Mouse (Mus musculus) kidney, embryonic 14.5 days (tissue): ENCODE measurements around the gene Opalin. TPM values are rescaled to one million over a fixed set of nuclear protein-coding genes. Genes with fewer than 3 reads are reported as not detected.

Experiments
- ATAC-seq: fragments of 200-750 bp; cut with Nextera tagmentation; 2 replicates; pipeline ENCODE4 v1.8.0; 2017; ENCODE audit warnings: moderate number of reproducible peaks, mild to moderate bottlenecking, moderate TSS enrichment, moderate library complexity; ENCODE audit not compliant: low FRiP score, low TSS enrichment
- H3K27ac ChIP-seq: fragments of 300-500 bp; sonication (generic); 2 replicates; pipeline ENCODE4 v1.5.1; 2014; ENCODE audit warnings: low read depth, mild to moderate bottlenecking, low read length, moderate library complexity, mixed read lengths
- H3K27me3 ChIP-seq: fragments of 300-500 bp; sonication (generic); 2 replicates; pipeline ENCODE4 v1.6.1; 2014; ENCODE audit warnings: mild to moderate bottlenecking, low read length; ENCODE audit not compliant: control insufficient read depth, insufficient read depth
- H3K36me3 ChIP-seq: fragments of 300-500 bp; sonication (generic); 2 replicates; pipeline ENCODE4 v1.6.1; 2014; ENCODE audit warnings: low read length, mixed read lengths; ENCODE audit not compliant: control insufficient read depth, insufficient read depth
- H3K4me1 ChIP-seq: fragments of 300-500 bp; sonication (generic); 2 replicates; pipeline ENCODE4 v1.6.1; 2014; ENCODE audit warnings: low read length, mixed read lengths; ENCODE audit not compliant: control insufficient read depth, insufficient read depth
- H3K4me2 ChIP-seq: fragments of 300-500 bp; sonication (generic); replicated peaks from 2 replicates; pipeline ENCODE4 v1.6.1; 2014; ENCODE audit warnings: low read depth, mild to moderate bottlenecking, low read length
- H3K4me3 ChIP-seq: fragments of 300-500 bp; sonication (generic); 2 replicates; pipeline ENCODE4 v1.5.1; 2014; ENCODE audit warnings: mild to moderate bottlenecking, low read length
- H3K9ac ChIP-seq: fragments of 300-500 bp; sonication (generic); 2 replicates; pipeline ENCODE4 v1.6.1; 2014; ENCODE audit warnings: low read depth, mild to moderate bottlenecking, low read length, moderate library complexity
- H3K9me3 ChIP-seq: fragments of 300-500 bp; sonication (generic); 2 replicates; pipeline ENCODE4 v1.6.1; 2016; ENCODE audit warnings: low read length; ENCODE audit not compliant: control insufficient read depth
- WGBS: fragments of 180-500 bp; shearing (Covaris S2); extraction: QIAGEN DNeasy Blood & Tissue Kit; methylation state at CpG from one replicate; pipeline ENCODE4 v1.1.7; 2014; 5-methylcytosine and 5-hydroxymethylcytosine counted together
- polyA plus RNA-seq: library from polyadenylated mRNA; unstranded; fragments of >200 nt; fragmentation: Nextera tagmentation; extraction: Ambion mirVana; gene quantifications from 2 replicates; pipeline ENCODE4 v1.2.1, GENCODE M21; 2014

Opalin gene
- polyA plus RNA-seq, 1 experiment from 2014 or later = not detected

DNA sequence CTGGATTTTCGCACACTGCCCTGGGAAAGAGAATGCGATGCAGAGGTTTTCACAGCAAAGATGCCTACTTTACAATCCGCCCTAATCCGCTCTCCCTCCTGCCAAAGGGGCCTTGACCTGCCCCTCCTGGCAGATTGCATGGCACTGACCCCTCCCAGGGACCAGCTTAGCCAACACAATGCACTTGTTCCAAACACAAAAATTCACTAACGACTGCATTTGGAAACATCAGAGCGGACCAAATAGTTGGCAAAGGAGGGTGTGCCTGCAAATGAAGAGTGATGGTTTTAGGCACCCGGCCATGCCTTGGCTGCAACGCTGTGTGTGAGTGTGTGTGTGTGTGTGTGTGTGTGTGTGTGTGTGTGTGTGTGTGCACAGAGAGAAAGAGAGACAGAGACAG lies 32.6 kb upstream of the Opalin start:
- H3K27ac ChIP-seq = no peak overlapping the region
- no peak overlapping the region for H3K4me3 ChIP-seq
- no peaks in the 10 kb centered on the region for H3K4me1 ChIP-seq
- no peaks in the 10 kb centered on the region for H3K36me3 ChIP-seq
- H3K4me2 ChIP-seq = no peak overlapping the region
- H3K9me3 ChIP-seq = no peaks in the 10 kb centered on the region
- no peak for ATAC-seq
- no peak overlapping the region for H3K9ac ChIP-seq
- H3K27me3 ChIP-seq = no peaks in the 10 kb centered on the region
- 79% methylated on average over 8 of the region's 8 CpGs for WGBS

DNA sequence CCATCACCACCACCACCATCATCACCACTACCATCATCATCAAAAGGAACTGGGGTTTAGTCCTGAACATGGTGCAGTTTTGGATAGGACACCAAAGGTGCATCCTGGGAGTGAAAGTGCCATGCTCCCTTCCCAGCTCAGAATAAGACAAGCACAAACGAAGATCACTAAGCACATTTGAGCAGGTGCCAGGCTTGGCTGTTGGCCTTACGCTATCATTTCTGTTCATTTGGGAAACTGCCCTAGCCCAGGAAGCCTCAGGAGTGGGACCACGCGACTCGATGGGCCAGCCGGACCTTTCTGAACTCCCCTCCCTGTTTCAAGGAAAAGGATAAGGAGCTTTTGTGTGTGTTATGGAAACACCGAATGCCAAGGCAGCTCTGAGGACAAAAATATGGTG lies 31.8 kb upstream of the Opalin start:
- no peaks in the 10 kb centered on the region for H3K27me3 ChIP-seq
- no peaks in the 10 kb centered on the region for H3K4me1 ChIP-seq
- H3K9me3 ChIP-seq = no peaks in the 10 kb centered on the region
- H3K36me3 ChIP-seq = no peaks in the 10 kb centered on the region
- no peak for ATAC-seq
- 91% methylated on average over 7 of the region's 7 CpGs for WGBS
- H3K4me2 ChIP-seq = no peak overlapping the region
- no peak overlapping the region for H3K9ac ChIP-seq
- H3K27ac ChIP-seq = no peak overlapping the region
- H3K4me3 ChIP-seq = no peak overlapping the region

DNA sequence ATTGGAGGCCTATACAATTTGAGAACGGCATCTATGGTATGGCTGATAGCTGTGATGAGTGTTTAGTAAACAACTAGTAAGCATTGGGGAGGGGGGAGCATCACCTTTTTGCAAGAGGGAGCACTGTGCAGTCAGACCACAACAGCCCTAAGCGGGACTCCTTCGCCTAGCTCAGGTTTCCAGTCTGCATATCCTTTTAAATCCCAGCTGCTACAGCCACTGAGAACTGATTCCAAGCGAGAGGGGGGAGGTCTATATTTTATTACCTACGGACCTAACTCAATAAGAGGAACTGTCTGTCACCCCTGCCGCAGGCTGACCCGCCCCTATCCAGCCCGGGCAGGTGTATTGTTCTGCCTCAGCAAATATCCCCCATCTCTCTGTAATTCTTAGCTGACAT lies 30.6 kb upstream of the Opalin start:
- ATAC-seq = no peak

DNA sequence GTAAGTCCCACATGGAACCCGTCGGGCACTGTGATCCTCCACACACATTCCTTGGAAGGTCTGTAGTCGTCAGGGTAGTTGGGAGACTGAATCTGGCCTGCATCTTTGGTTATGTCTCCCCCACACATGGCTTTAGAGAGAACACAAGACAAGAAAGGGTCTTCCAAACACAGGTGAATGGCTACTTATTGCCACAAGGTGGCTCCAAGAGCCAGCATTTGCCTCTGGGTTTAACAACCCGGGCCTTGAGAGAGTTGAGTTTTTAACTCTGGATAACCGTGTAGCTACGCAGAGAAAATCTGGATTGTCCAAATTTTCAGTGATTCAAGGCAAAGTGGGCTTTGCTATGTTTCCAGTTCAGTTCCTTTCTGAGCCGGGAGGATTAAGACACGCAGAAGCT lies 28.0 kb upstream of the Opalin start:
- WGBS = 45% methylated on average over 8 of the region's 8 CpGs
- Histone ChIP-seq H3K4me3 (no peak overlapping the region), H3K9ac (no peak overlapping the region), H3K4me2 (no peak overlapping the region), H3K4me1 (no peaks in the 10 kb centered on the region), H3K27ac (no peak overlapping the region), H3K27me3 (no peaks in the 10 kb centered on the region), H3K9me3 (no peaks in the 10 kb centered on the region), H3K36me3 (no peaks in the 10 kb centered on the region)
- ATAC-seq = no peak

More for the DNA sequence above, 30.6 kb upstream of the Opalin start:
- H3K9me3 ChIP-seq = no peaks in the 10 kb centered on the region
- no peak overlapping the region for H3K4me3 ChIP-seq
- no peaks in the 10 kb centered on the region for H3K4me1 ChIP-seq
- H3K27me3 ChIP-seq = no peaks in the 10 kb centered on the region
- 30% methylated on average over 8 of the region's 8 CpGs for WGBS
- no peak overlapping the region for H3K27ac ChIP-seq
- H3K4me2 ChIP-seq = no peak overlapping the region
- H3K9ac ChIP-seq = no peak overlapping the region
- no peaks in the 10 kb centered on the region for H3K36me3 ChIP-seq

DNA sequence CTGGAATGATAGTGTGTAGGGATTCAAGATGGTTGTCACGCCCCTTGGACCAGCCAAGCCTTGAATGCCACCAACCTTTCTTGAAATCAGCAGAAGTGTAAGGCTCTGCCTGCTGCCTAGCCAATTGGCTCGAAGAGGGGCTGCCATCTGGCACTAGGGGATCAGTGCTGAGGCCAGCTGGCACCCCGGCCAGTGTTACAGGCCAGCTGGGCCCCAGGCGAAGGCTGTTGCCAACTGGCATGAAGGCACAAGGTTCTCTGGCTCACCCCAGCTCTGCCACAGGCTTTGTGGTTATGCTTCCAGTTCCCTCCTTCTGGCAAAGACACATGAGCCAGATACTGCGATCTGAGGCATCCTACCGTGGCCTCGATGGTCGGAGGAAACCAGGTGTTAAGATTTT lies 24.5 kb upstream of the Opalin start:
- 84% methylated on average over 8 of the region's 8 CpGs for WGBS

DNA sequence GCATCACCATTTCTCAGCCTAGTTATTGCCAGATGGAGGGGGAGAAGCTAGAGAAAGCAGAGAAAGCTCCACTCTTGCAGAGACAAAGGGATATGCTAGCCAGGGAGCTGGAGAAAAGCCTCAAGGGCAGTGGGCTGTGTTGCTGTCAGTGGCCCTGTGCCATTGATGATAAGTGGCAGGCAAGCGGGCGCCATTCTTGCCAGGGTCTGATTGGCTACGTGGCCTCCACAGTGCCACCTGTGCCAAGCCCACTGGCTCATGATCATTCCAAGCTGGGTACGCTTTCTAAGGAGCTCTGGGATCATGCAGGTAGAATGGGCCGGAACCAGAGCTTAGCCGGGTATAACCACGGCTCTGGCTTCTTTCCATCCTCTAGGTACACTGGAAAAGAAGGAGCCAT lies 23.9 kb upstream of the Opalin start:
- Histone ChIP-seq H3K4me1 (no peaks in the 10 kb centered on the region), H3K4me3 (no peak overlapping the region), H3K9ac (no peak overlapping the region), H3K27me3 (no peaks in the 10 kb centered on the region), H3K27ac (no peak overlapping the region), H3K4me2 (no peak overlapping the region), H3K9me3 (no peaks in the 10 kb centered on the region), H3K36me3 (no peaks in the 10 kb centered on the region)
- WGBS = 92% methylated on average over 7 of the region's 7 CpGs
- ATAC-seq = no peak

More for the DNA sequence above, 24.5 kb upstream of the Opalin start:
- Histone ChIP-seq H3K4me3 (no peak overlapping the region), H3K4me1 (no peaks in the 10 kb centered on the region), H3K9me3 (no peaks in the 10 kb centered on the region), H3K27me3 (no peaks in the 10 kb centered on the region), H3K36me3 (no peaks in the 10 kb centered on the region), H3K4me2 (no peak overlapping the region), H3K27ac (no peak overlapping the region), H3K9ac (no peak overlapping the region)
- ATAC-seq = no peak

DNA sequence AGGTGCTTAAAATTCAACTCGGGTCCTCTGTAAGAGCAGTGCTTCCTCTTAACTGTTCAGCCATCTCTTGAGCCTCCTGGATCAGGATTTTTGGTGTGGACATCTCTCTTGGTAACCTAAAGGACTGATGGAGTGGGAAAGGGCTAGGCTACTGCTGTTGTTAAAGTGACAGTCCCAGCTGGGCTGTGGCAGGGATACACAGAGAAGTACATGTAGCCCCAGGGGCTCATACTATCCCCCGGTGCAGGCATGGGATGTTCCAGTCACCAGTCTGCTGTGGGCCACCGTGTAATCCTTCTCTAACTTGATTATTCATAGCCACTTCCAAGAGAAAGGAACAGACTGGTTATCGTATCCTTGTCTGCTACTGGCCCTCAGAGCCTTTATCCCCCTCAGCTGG lies 20.1 kb upstream of the Opalin start:
- Histone ChIP-seq H3K4me1 (no peaks in the 10 kb centered on the region), H3K9ac (no peak overlapping the region), H3K27me3 (no peaks in the 10 kb centered on the region), H3K36me3 (no peaks in the 10 kb centered on the region), H3K27ac (no peak overlapping the region), H3K9me3 (no peaks in the 10 kb centered on the region), H3K4me3 (no peak overlapping the region), H3K4me2 (no peak overlapping the region)
- WGBS = 75% methylated on average over 4 of the region's 4 CpGs
- no peak for ATAC-seq

DNA sequence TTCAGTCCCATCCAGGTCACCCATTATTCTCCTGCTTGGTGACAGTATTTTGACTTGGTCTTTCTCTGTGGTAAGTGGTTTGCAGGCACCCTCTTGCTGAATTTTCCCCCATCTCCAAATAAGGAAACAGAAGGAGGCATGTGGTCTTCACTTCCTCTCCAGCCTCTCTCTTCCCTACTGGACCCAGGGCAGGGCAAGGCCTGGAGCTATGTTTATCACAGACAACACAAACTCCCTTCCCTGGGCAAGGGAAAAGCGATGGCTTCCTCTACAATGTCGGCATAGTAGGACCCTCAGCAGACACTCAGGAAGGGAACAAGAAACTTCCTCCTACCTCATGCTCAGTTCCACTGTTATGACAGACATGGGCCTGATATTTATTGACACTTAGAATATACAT lies 15.0 kb upstream of the Opalin start:
- Histone ChIP-seq H3K4me3 (no peak overlapping the region), H3K36me3 (no peaks in the 10 kb centered on the region), H3K4me1 (no peaks in the 10 kb centered on the region), H3K9ac (no peak overlapping the region), H3K27ac (no peak overlapping the region), H3K9me3 (no peaks in the 10 kb centered on the region), H3K27me3 (peaks cover 7% of the 10 kb centered on the region), H3K4me2 (no peak overlapping the region)
- no peak for ATAC-seq
- WGBS = 88% methylated on average over 2 of the region's 2 CpGs

DNA sequence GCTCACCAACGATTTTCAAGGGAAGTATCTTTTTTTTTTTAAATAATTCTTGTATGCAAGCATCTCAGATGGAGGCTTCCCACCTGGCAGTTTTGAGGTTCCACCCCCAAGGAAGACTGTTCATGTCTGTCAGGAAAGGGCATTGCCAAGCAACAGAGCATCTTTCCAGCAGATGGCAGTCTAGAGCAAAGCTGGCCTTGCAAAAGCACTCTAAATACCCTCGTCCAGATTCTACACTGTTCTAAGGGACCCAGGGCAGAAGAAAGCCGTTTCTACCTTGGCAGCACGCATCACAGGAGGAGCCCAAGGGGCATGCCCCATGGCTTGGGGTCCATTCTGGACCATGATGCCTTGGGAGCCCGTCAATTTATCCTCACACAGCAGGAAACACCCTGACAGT lies 12.9 kb upstream of the Opalin start:
- Histone ChIP-seq H3K27me3 (peaks cover 7% of the 10 kb centered on the region), H3K27ac (no peak overlapping the region), H3K4me1 (no peaks in the 10 kb centered on the region), H3K9ac (no peak overlapping the region), H3K4me2 (no peak overlapping the region), H3K9me3 (no peaks in the 10 kb centered on the region), H3K4me3 (no peak overlapping the region), H3K36me3 (no peaks in the 10 kb centered on the region)
- no peak for ATAC-seq
- WGBS = 8% methylated on average over 5 of the region's 5 CpGs

DNA sequence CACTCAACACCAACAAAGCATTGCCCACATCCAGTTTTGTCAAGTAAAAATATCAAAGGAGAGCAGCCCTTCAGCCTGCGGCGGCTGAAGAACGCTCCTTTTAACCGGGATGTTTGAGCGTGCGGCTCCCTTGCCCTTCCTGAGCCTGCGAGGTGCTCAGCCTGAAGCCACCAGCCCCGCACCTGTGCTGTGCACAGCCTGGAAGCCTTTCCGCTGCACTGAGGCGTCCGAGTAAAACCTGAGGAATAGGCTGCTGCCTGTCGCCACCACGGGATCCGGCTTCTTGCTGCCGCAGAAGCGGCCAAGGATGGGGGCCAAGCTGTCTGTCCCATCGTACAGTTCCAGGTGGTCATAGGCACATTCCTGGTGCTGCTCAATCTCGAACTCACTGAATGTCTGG lies 11.6 kb upstream of the Opalin start:
- Histone ChIP-seq H3K4me3 (no peak overlapping the region), H3K4me2 (peak overlapping the region; percentile 22; the same call in 1 of the 2 replicates), H3K9ac (no peak overlapping the region), H3K27ac (no peak overlapping the region), H3K27me3 (peaks cover 7% of the 10 kb centered on the region), H3K36me3 (no peaks in the 10 kb centered on the region), H3K4me1 (no peaks in the 10 kb centered on the region), H3K9me3 (no peaks in the 10 kb centered on the region)
- ATAC-seq = no peak
- 30% methylated on average over 18 of the region's 18 CpGs for WGBS
